Mouse (Mus musculus): ENCODE measurements at regions not wholly inside any gene's neighbourhood (a gene's known extent, or its start where the extent isn't known, plus 50 kb on each side); places are given as distances from the start of the nearest gene placed in this dataset.

GRCm38 (mm10) chr10:93361654-93362195 lies 50.8 kb upstream of the Elk3 start:
- H3K9ac ChIP-seq (ENCODE audit: low read depth, low read length), result no peak overlapping the region
- no peak overlapping the region for H3K4me2 ChIP-seq (ENCODE audit: low read depth, low read length)
- no peaks in the 10 kb centered on the region for H3K36me3 ChIP-seq (ENCODE audit: control insufficient read depth, insufficient read depth, low read length)
- no peaks in the 10 kb centered on the region for H3K27me3 ChIP-seq (replicated peaks; ENCODE audit: control insufficient read depth, insufficient read depth, low read length)
- ATAC-seq, result no peak
- H3K9me3 ChIP-seq (ENCODE audit: control insufficient read depth, low read length), result no peaks in the 10 kb centered on the region
- no peak overlapping the region for H3K4me3 ChIP-seq (ENCODE audit: low read length)
- H3K27ac ChIP-seq (ENCODE audit: low read length), result no peak overlapping the region
- WGBS, result 76% methylated on average over 9 of the region's 9 CpGs
- H3K4me1 ChIP-seq (ENCODE audit: control insufficient read depth, insufficient read depth, low read length), result no peaks in the 10 kb centered on the region

- no peak overlapping the region for H3K27ac ChIP-seq (ENCODE audit: low read length)
- H3K36me3 ChIP-seq (ENCODE audit: control insufficient read depth, insufficient read depth, low read length), result no peaks in the 10 kb centered on the region
- ATAC-seq, result no peak
- no peaks in the 10 kb centered on the region for H3K9me3 ChIP-seq (ENCODE audit: control insufficient read depth, low read length)
- no peak overlapping the region for H3K9ac ChIP-seq (ENCODE audit: low read depth, low read length)
- H3K4me3 ChIP-seq (ENCODE audit: low read length), result no peak overlapping the region
- WGBS, result 66% methylated on average over 3 of the region's 3 CpGs
- H3K4me2 ChIP-seq (ENCODE audit: low read depth, low read length), result no peak overlapping the region
- H3K27me3 ChIP-seq (replicated peaks; ENCODE audit: control insufficient read depth, insufficient read depth, low read length), result no peaks in the 10 kb centered on the region
- no peaks in the 10 kb centered on the region for H3K4me1 ChIP-seq (ENCODE audit: control insufficient read depth, insufficient read depth, low read length)
Measured at GRCm38 (mm10) chr10:93364108-93364793, 53.3 kb upstream of the Elk3 start.

- no peak overlapping the region for H3K9ac ChIP-seq (ENCODE audit: low read depth, low read length)
- no peaks in the 10 kb centered on the region for H3K4me1 ChIP-seq (ENCODE audit: control insufficient read depth, insufficient read depth, low read length)
- no peak for ATAC-seq
- H3K9me3 ChIP-seq (ENCODE audit: control insufficient read depth, low read length), result no peaks in the 10 kb centered on the region
- no peak overlapping the region for H3K4me2 ChIP-seq (ENCODE audit: low read depth, low read length)
- no peak overlapping the region for H3K27ac ChIP-seq (ENCODE audit: low read length)
- no peak overlapping the region for H3K4me3 ChIP-seq (ENCODE audit: low read length)
- no peaks in the 10 kb centered on the region for H3K27me3 ChIP-seq (replicated peaks; ENCODE audit: control insufficient read depth, insufficient read depth, low read length)
- WGBS, result 80% methylated on average over 7 of the region's 7 CpGs
- no peaks in the 10 kb centered on the region for H3K36me3 ChIP-seq (ENCODE audit: control insufficient read depth, insufficient read depth, low read length)
Measured at GRCm38 (mm10) chr10:93364881-93365280, 53.9 kb upstream of the Elk3 start.

GRCm38 (mm10) chr10:93365318-93365717 lies 54.4 kb upstream of the Elk3 start:
- no peak overlapping the region for H3K27ac ChIP-seq (ENCODE audit: low read length)
- ATAC-seq, result no peak
- no peaks in the 10 kb centered on the region for H3K9me3 ChIP-seq (ENCODE audit: control insufficient read depth, low read length)
- H3K4me1 ChIP-seq (ENCODE audit: control insufficient read depth, insufficient read depth, low read length), result no peaks in the 10 kb centered on the region
- no peak overlapping the region for H3K4me3 ChIP-seq (ENCODE audit: low read length)
- WGBS, result 69% methylated on average over 6 of the region's 6 CpGs
- no peaks in the 10 kb centered on the region for H3K36me3 ChIP-seq (ENCODE audit: control insufficient read depth, insufficient read depth, low read length)
- no peak overlapping the region for H3K4me2 ChIP-seq (ENCODE audit: low read depth, low read length)
- H3K9ac ChIP-seq (ENCODE audit: low read depth, low read length), result no peak overlapping the region
- H3K27me3 ChIP-seq (replicated peaks; ENCODE audit: control insufficient read depth, insufficient read depth, low read length), result no peaks in the 10 kb centered on the region

GRCm38 (mm10) chr10:93365824-93366223 lies 54.9 kb upstream of the Elk3 start:
- Histone ChIP-seq H3K27ac (ENCODE audit: low read length) (no peak overlapping the region), H3K4me3 (ENCODE audit: low read length) (no peak overlapping the region), H3K4me2 (ENCODE audit: low read depth, low read length) (no peak overlapping the region), H3K9ac (ENCODE audit: low read depth, low read length) (no peak overlapping the region), H3K9me3 (ENCODE audit: control insufficient read depth, low read length) (no peaks in the 10 kb centered on the region), H3K4me1 (ENCODE audit: control insufficient read depth, insufficient read depth, low read length) (no peaks in the 10 kb centered on the region), H3K27me3 (replicated peaks; ENCODE audit: control insufficient read depth, insufficient read depth, low read length) (no peaks in the 10 kb centered on the region), H3K36me3 (ENCODE audit: control insufficient read depth, insufficient read depth, low read length) (no peaks in the 10 kb centered on the region)
- 77% methylated on average over 5 of the region's 5 CpGs for WGBS
- ATAC-seq, result no peak

- Histone ChIP-seq H3K27me3 (replicated peaks; ENCODE audit: control insufficient read depth, insufficient read depth, low read length) (no peaks in the 10 kb centered on the region), H3K9ac (ENCODE audit: low read depth, low read length) (no peak overlapping the region), H3K4me1 (ENCODE audit: control insufficient read depth, insufficient read depth, low read length) (no peaks in the 10 kb centered on the region), H3K9me3 (ENCODE audit: control insufficient read depth, low read length) (no peaks in the 10 kb centered on the region), H3K36me3 (ENCODE audit: control insufficient read depth, insufficient read depth, low read length) (no peaks in the 10 kb centered on the region), H3K4me2 (ENCODE audit: low read depth, low read length) (no peak overlapping the region), H3K4me3 (ENCODE audit: low read length) (no peak overlapping the region), H3K27ac (ENCODE audit: low read length) (no peak overlapping the region)
- 70% methylated on average over 3 of the region's 3 CpGs for WGBS
- ATAC-seq, result no peak
Measured at GRCm38 (mm10) chr10:93369737-93370136, 58.8 kb upstream of the Elk3 start.

GRCm38 (mm10) chr10:93370331-93370730 lies 59.4 kb upstream of the Elk3 start:
- no peak for ATAC-seq
- no peaks in the 10 kb centered on the region for H3K4me1 ChIP-seq (ENCODE audit: control insufficient read depth, insufficient read depth, low read length)
- no peak overlapping the region for H3K9ac ChIP-seq (ENCODE audit: low read depth, low read length)
- no peaks in the 10 kb centered on the region for H3K9me3 ChIP-seq (ENCODE audit: control insufficient read depth, low read length)
- H3K27me3 ChIP-seq (replicated peaks; ENCODE audit: control insufficient read depth, insufficient read depth, low read length), result no peaks in the 10 kb centered on the region
- H3K36me3 ChIP-seq (ENCODE audit: control insufficient read depth, insufficient read depth, low read length), result no peaks in the 10 kb centered on the region
- no peak overlapping the region for H3K27ac ChIP-seq (ENCODE audit: low read length)
- H3K4me3 ChIP-seq (ENCODE audit: low read length), result no peak overlapping the region
- 66% methylated on average over 6 of the region's 6 CpGs for WGBS
- no peak overlapping the region for H3K4me2 ChIP-seq (ENCODE audit: low read depth, low read length)

GRCm38 (mm10) chr10:93372281-93372680 lies 61.3 kb upstream of the Elk3 start:
- H3K4me1 ChIP-seq (ENCODE audit: control insufficient read depth, insufficient read depth, low read length), result no peaks in the 10 kb centered on the region
- no peaks in the 10 kb centered on the region for H3K36me3 ChIP-seq (ENCODE audit: control insufficient read depth, insufficient read depth, low read length)
- no peaks in the 10 kb centered on the region for H3K27me3 ChIP-seq (replicated peaks; ENCODE audit: control insufficient read depth, insufficient read depth, low read length)
- no peak for ATAC-seq
- no peak overlapping the region for H3K27ac ChIP-seq (ENCODE audit: low read length)
- WGBS, result 79% methylated on average over 7 of the region's 7 CpGs
- no peak overlapping the region for H3K9ac ChIP-seq (ENCODE audit: low read depth, low read length)
- H3K4me3 ChIP-seq (ENCODE audit: low read length), result no peak overlapping the region
- H3K9me3 ChIP-seq (ENCODE audit: control insufficient read depth, low read length), result no peaks in the 10 kb centered on the region
- H3K4me2 ChIP-seq (ENCODE audit: low read depth, low read length), result no peak overlapping the region

GRCm38 (mm10) chr10:93373265-93373664 lies 62.3 kb upstream of the Elk3 start:
- H3K9ac ChIP-seq (ENCODE audit: low read depth, low read length), result no peak overlapping the region
- H3K4me1 ChIP-seq (ENCODE audit: control insufficient read depth, insufficient read depth, low read length), result no peaks in the 10 kb centered on the region
- 86% methylated on average over 5 of the region's 5 CpGs for WGBS

More at GRCm38 (mm10) chr10:93373265-93373664, 62.3 kb upstream of the Elk3 start:
- Histone ChIP-seq H3K9me3 (ENCODE audit: control insufficient read depth, low read length) (no peaks in the 10 kb centered on the region), H3K4me2 (ENCODE audit: low read depth, low read length) (no peak overlapping the region), H3K4me3 (ENCODE audit: low read length) (no peak overlapping the region), H3K27me3 (replicated peaks; ENCODE audit: control insufficient read depth, insufficient read depth, low read length) (no peaks in the 10 kb centered on the region), H3K36me3 (ENCODE audit: control insufficient read depth, insufficient read depth, low read length) (no peaks in the 10 kb centered on the region), H3K27ac (ENCODE audit: low read length) (no peak overlapping the region)
- ATAC-seq, result no peak

Data from intestine, embryonic 16.5 days (tissue).